Mouse (Mus musculus): ENCODE measurements around the gene Borcs8. TPM values are rescaled to one million over a fixed set of nuclear protein-coding genes. Genes with fewer than 3 reads are reported as not detected.

Borcs8 gene
- polyA plus RNA-seq, 1 experiment from 2014 or later, result 41.9 TPM

GRCm38 (mm10) chr8:70160015-70160414 is 20.7 kb downstream of the Borcs8 start:
- H3K4me1 ChIP-seq (replicated peaks; ENCODE audit: control insufficient read depth, insufficient read depth, low read length), result peaks cover 4% of the 10 kb centered on the region; the same call in 1 of the 2 replicates
- no peak overlapping the region for H3K27ac ChIP-seq (ENCODE audit: low read depth, low read length)
- no peak overlapping the region for H3K9ac ChIP-seq (ENCODE audit: low read length)
- no peak overlapping the region for H3K4me3 ChIP-seq (ENCODE audit: low read depth, low read length)
- H3K27me3 ChIP-seq (ENCODE audit: control insufficient read depth, insufficient read depth, low read length), result no peaks in the 10 kb centered on the region
- 74% methylated on average over 13 of the region's 13 CpGs for WGBS
- no peaks in the 10 kb centered on the region for H3K36me3 ChIP-seq (ENCODE audit: control insufficient read depth, insufficient read depth, low read length)
- H3K9me3 ChIP-seq (ENCODE audit: control insufficient read depth, low read length), result no peaks in the 10 kb centered on the region
- DNase-seq (ENCODE audit: low spot score), result no peak
- H3K4me2 ChIP-seq (ENCODE audit: low read depth, low read length, severe bottlenecking), result no peak overlapping the region
- no peak for ATAC-seq (replicated peaks; ENCODE audit: low FRiP score)

GRCm38 (mm10) chr8:70163316-70163715 is 24.0 kb downstream of the Borcs8 start:
- 89% methylated on average over 3 of the region's 3 CpGs for WGBS
- no peak overlapping the region for H3K27ac ChIP-seq (ENCODE audit: low read depth, low read length)
- H3K9ac ChIP-seq (ENCODE audit: low read length), result no peak overlapping the region
- DNase-seq (ENCODE audit: low spot score), result no peak
- ATAC-seq (replicated peaks; ENCODE audit: low FRiP score), result no peak
- no peak overlapping the region for H3K4me2 ChIP-seq (ENCODE audit: low read depth, low read length, severe bottlenecking)
- H3K4me3 ChIP-seq (ENCODE audit: low read depth, low read length), result no peak overlapping the region
- H3K9me3 ChIP-seq (ENCODE audit: control insufficient read depth, low read length), result no peaks in the 10 kb centered on the region
- H3K36me3 ChIP-seq (ENCODE audit: control insufficient read depth, insufficient read depth, low read length), result no peaks in the 10 kb centered on the region
- H3K27me3 ChIP-seq (ENCODE audit: control insufficient read depth, insufficient read depth, low read length), result peaks cover 9% of the 10 kb centered on the region; the same call in 1 of the 2 replicates
- peaks cover 4% of the 10 kb centered on the region; the same call in 1 of the 2 replicates for H3K4me1 ChIP-seq (replicated peaks; ENCODE audit: control insufficient read depth, insufficient read depth, low read length)

GRCm38 (mm10) chr8:70166504-70167110 is 27.3 kb downstream of the Borcs8 start:
- no peaks in the 10 kb centered on the region for H3K36me3 ChIP-seq (ENCODE audit: control insufficient read depth, insufficient read depth, low read length)
- no peaks in the 10 kb centered on the region for H3K4me1 ChIP-seq (replicated peaks; ENCODE audit: control insufficient read depth, insufficient read depth, low read length)
- DNase-seq (ENCODE audit: low spot score), result peak; percentile 93
- peak; percentile 87 for ATAC-seq (replicated peaks; ENCODE audit: low FRiP score)
- no peak overlapping the region for H3K27ac ChIP-seq (ENCODE audit: low read depth, low read length)
- peak overlapping the region; percentile 19; the same call in 1 of the 2 replicates for H3K4me3 ChIP-seq (ENCODE audit: low read depth, low read length)
- H3K9ac ChIP-seq (ENCODE audit: low read length), result no peak overlapping the region; the same call in 1 of the 2 replicates
- peak overlapping the region; percentile 44 for H3K4me2 ChIP-seq (ENCODE audit: low read depth, low read length, severe bottlenecking)
- 6% methylated on average over 21 of the region's 21 CpGs for WGBS
- peaks cover 9% of the 10 kb centered on the region; the same call in 1 of the 2 replicates for H3K27me3 ChIP-seq (ENCODE audit: control insufficient read depth, insufficient read depth, low read length)
- no peaks in the 10 kb centered on the region for H3K9me3 ChIP-seq (ENCODE audit: control insufficient read depth, low read length)

- H3K4me3 ChIP-seq (ENCODE audit: low read depth, low read length), result no peak overlapping the region
- H3K4me1 ChIP-seq (replicated peaks; ENCODE audit: control insufficient read depth, insufficient read depth, low read length), result 0 out of 2 replicates have a peak, but pooled peaks cover 5% of the 10 kb centered on the region
- H3K27ac ChIP-seq (ENCODE audit: low read depth, low read length), result no peak overlapping the region
- no peak for DNase-seq (ENCODE audit: low spot score)
- no peak for ATAC-seq (replicated peaks; ENCODE audit: low FRiP score)
- WGBS, result 87% methylated on average over 3 of the region's 3 CpGs
- no peak overlapping the region for H3K9ac ChIP-seq (ENCODE audit: low read length)
- no peak overlapping the region for H3K4me2 ChIP-seq (ENCODE audit: low read depth, low read length, severe bottlenecking)
- H3K36me3 ChIP-seq (ENCODE audit: control insufficient read depth, insufficient read depth, low read length), result no peaks in the 10 kb centered on the region; the same call in 1 of the 2 replicates
- H3K27me3 ChIP-seq (ENCODE audit: control insufficient read depth, insufficient read depth, low read length), result peaks cover 9% of the 10 kb centered on the region; the same call in 1 of the 2 replicates
- no peaks in the 10 kb centered on the region for H3K9me3 ChIP-seq (ENCODE audit: control insufficient read depth, low read length)
These were observed 30.8 kb downstream of the Borcs8 start for GRCm38 (mm10) chr8:70170116-70170515.

- Histone ChIP-seq H3K9ac (ENCODE audit: low read length) (no peak overlapping the region), H3K4me2 (ENCODE audit: low read depth, low read length, severe bottlenecking) (no peak overlapping the region), H3K27me3 (ENCODE audit: control insufficient read depth, insufficient read depth, low read length) (peaks cover 4% of the 10 kb centered on the region; the same call in 1 of the 2 replicates), H3K4me3 (ENCODE audit: low read depth, low read length) (no peak overlapping the region), H3K9me3 (ENCODE audit: control insufficient read depth, low read length) (no peaks in the 10 kb centered on the region), H3K27ac (ENCODE audit: low read depth, low read length) (no peak overlapping the region), H3K4me1 (replicated peaks; ENCODE audit: control insufficient read depth, insufficient read depth, low read length) (0 out of 2 replicates have a peak, but pooled peaks cover 5% of the 10 kb centered on the region), H3K36me3 (ENCODE audit: control insufficient read depth, insufficient read depth, low read length) (no peaks in the 10 kb centered on the region; the same call in 1 of the 2 replicates)
- no peak for ATAC-seq (replicated peaks; ENCODE audit: low FRiP score)
- whole genome bisulfite sequencing, result 78% methylated on average over 3 of the region's 3 CpGs
- DNase-seq (ENCODE audit: low spot score), result no peak
These were observed 31.4 kb downstream of the Borcs8 start for GRCm38 (mm10) chr8:70170748-70171147.

GRCm38 (mm10) chr8:70171240-70171639 is 31.9 kb downstream of the Borcs8 start:
- Histone ChIP-seq H3K4me2 (ENCODE audit: low read depth, low read length, severe bottlenecking) (no peak overlapping the region), H3K9me3 (ENCODE audit: control insufficient read depth, low read length) (no peaks in the 10 kb centered on the region), H3K36me3 (ENCODE audit: control insufficient read depth, insufficient read depth, low read length) (no peaks in the 10 kb centered on the region; the same call in 1 of the 2 replicates), H3K4me1 (replicated peaks; ENCODE audit: control insufficient read depth, insufficient read depth, low read length) (0 out of 2 replicates have a peak, but pooled peaks cover 5% of the 10 kb centered on the region), H3K9ac (ENCODE audit: low read length) (no peak overlapping the region), H3K4me3 (ENCODE audit: low read depth, low read length) (no peak overlapping the region), H3K27me3 (ENCODE audit: control insufficient read depth, insufficient read depth, low read length) (no peaks in the 10 kb centered on the region; the same call in 1 of the 2 replicates), H3K27ac (ENCODE audit: low read depth, low read length) (no peak overlapping the region)
- DNase-seq (ENCODE audit: low spot score) (no peak), ATAC-seq (replicated peaks; ENCODE audit: low FRiP score) (no peak)
- 90% methylated on average over 7 of the region's 7 CpGs for WGBS

- DNase-seq (ENCODE audit: low spot score) (peak; percentile 91), ATAC-seq (replicated peaks; ENCODE audit: low FRiP score) (peak; percentile 93)
- 2% methylated on average over 27 of the region's 27 CpGs for WGBS
- H3K9me3 ChIP-seq (ENCODE audit: control insufficient read depth, low read length), result no peaks in the 10 kb centered on the region
- H3K9ac ChIP-seq (ENCODE audit: low read length), result peak within 1 kb of the TSS; percentile 68
- peak within 1 kb of the TSS; percentile 58 for H3K4me2 ChIP-seq (ENCODE audit: low read depth, low read length, severe bottlenecking)
- H3K36me3 ChIP-seq (ENCODE audit: control insufficient read depth, insufficient read depth, low read length), result no peaks in the 10 kb centered on the region; the same call in 1 of the 2 replicates
- peak within 1 kb of the TSS; percentile 49 for H3K4me3 ChIP-seq (ENCODE audit: low read depth, low read length)
- 0 out of 2 replicates have a peak, but pooled peaks cover 5% of the 10 kb centered on the region for H3K4me1 ChIP-seq (replicated peaks; ENCODE audit: control insufficient read depth, insufficient read depth, low read length)
- H3K27me3 ChIP-seq (ENCODE audit: control insufficient read depth, insufficient read depth, low read length), result no peaks in the 10 kb centered on the region
- H3K27ac ChIP-seq (ENCODE audit: low read depth, low read length), result no peak within 1 kb of the TSS
These were observed 32.9 kb downstream of the Borcs8 start, which contains the start of gene Tmem161a for GRCm38 (mm10) chr8:70172043-70172681. Tmem161a (plus strand) TSS chr8:70172356.

GRCm38 (mm10) chr8:70173320-70173719 is 34.0 kb downstream of the Borcs8 start:
- WGBS, result 89% methylated on average over 5 of the region's 5 CpGs
- Histone ChIP-seq H3K4me2 (ENCODE audit: low read depth, low read length, severe bottlenecking) (no peak overlapping the region; the same call in 1 of the 2 replicates), H3K36me3 (ENCODE audit: control insufficient read depth, insufficient read depth, low read length) (no peaks in the 10 kb centered on the region; the same call in 1 of the 2 replicates), H3K27ac (ENCODE audit: low read depth, low read length) (no peak overlapping the region), H3K4me1 (replicated peaks; ENCODE audit: control insufficient read depth, insufficient read depth, low read length) (0 out of 2 replicates have a peak, but pooled peaks cover 5% of the 10 kb centered on the region), H3K9me3 (ENCODE audit: control insufficient read depth, low read length) (no peaks in the 10 kb centered on the region), H3K9ac (ENCODE audit: low read length) (no peak overlapping the region), H3K4me3 (ENCODE audit: low read depth, low read length) (no peak overlapping the region), H3K27me3 (ENCODE audit: control insufficient read depth, insufficient read depth, low read length) (no peaks in the 10 kb centered on the region)
- DNase-seq (ENCODE audit: low spot score) (no peak), ATAC-seq (replicated peaks; ENCODE audit: low FRiP score) (no peak)

All from forebrain, embryonic 11.5 days (tissue).